Mouse (Mus musculus): ENCODE data around the gene Actg2. TPM values are rescaled to one million over a fixed set of nuclear protein-coding genes. Genes with fewer than 3 reads are reported as not detected.

Gene Actg2
- polyA plus RNA-seq, 1 experiment from 2014 or later: 172 TPM

DNA sequence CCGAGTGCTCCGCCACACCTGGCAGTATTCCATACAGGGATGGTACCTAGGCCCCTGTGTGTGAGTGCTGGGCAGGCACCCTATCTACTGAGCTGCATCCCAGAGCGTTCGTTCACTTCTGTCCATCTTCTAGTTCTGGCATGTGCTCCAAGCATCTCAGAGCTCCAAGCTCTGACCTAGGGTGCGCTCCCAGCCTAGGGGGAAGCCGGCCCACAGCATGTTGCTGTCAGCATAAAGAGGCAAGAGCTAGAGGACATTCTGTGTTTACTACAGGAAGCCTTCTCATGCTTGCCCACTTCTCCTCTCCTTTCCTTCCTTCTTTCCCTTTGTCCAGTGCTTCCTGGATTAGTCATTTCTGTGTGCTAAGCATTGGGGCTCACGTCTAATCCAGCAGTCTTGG, 60.6 kb downstream of the Actg2 start:
- Histone ChIP-seq H3K4me3 (no peak overlapping the region), H3K9ac (no peak overlapping the region), H3K27me3 (no peaks in the 10 kb centered on the region), H3K4me2 (no peak overlapping the region), H3K27ac (no peak overlapping the region), H3K4me1 (no peaks in the 10 kb centered on the region), H3K9me3 (no peaks in the 10 kb centered on the region), H3K36me3 (peaks cover 9% of the 10 kb centered on the region)
- no peak for ATAC-seq (ENCODE audit: borderline replicate concordance, extremely low read depth, low FRiP score, low TSS enrichment)
- 68% methylated on average over 7 of the region's 7 CpGs for WGBS

- H3K27me3 ChIP-seq: no peaks in the 10 kb centered on the region
- no peak overlapping the region for H3K9ac ChIP-seq
- no peaks in the 10 kb centered on the region for H3K9me3 ChIP-seq
- no peaks in the 10 kb centered on the region for H3K4me1 ChIP-seq
- no peak overlapping the region for H3K4me2 ChIP-seq
- no peak overlapping the region for H3K4me3 ChIP-seq
- WGBS: 68% methylated on average over 9 of the region's 9 CpGs
- no peak overlapping the region for H3K27ac ChIP-seq
- no peak for ATAC-seq (ENCODE audit: borderline replicate concordance, extremely low read depth, low FRiP score, low TSS enrichment)
- H3K36me3 ChIP-seq: peaks cover 4% of the 10 kb centered on the region; the same call in 1 of the 2 replicates
Measured at GRCm38 (mm10) chr6:83473240-83473639, 62.8 kb downstream of the Actg2 start.

DNA sequence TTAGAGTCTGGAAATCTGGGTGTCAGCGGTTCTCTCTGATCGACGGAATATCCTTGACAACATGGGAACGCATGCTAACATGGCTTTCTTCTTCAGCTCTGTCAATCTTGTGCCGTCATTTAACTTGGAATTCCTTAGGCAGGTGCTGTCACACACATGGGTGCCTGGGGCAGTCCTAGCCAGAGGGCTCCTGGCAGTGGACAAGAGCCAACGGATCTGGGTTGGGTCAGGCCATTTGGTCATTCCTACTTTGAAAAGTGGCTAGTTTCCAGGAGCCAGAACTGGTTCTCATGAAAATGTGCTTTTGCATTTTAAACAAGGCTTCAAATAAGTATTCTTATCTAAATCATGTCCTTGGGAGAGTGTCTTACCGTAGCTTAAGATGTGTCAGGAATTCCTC, 64.3 kb downstream of the Actg2 start:
- no peak overlapping the region for H3K4me3 ChIP-seq
- no peaks in the 10 kb centered on the region for H3K9me3 ChIP-seq
- no peak for ATAC-seq (ENCODE audit: borderline replicate concordance, extremely low read depth, low FRiP score, low TSS enrichment)
- H3K9ac ChIP-seq: no peak overlapping the region
- 79% methylated on average over 7 of the region's 7 CpGs for WGBS
- H3K4me1 ChIP-seq: no peaks in the 10 kb centered on the region
- no peak overlapping the region for H3K27ac ChIP-seq
- H3K36me3 ChIP-seq: peaks cover 2% of the 10 kb centered on the region; the same call in 1 of the 2 replicates
- H3K4me2 ChIP-seq: no peak overlapping the region
- no peaks in the 10 kb centered on the region for H3K27me3 ChIP-seq

DNA sequence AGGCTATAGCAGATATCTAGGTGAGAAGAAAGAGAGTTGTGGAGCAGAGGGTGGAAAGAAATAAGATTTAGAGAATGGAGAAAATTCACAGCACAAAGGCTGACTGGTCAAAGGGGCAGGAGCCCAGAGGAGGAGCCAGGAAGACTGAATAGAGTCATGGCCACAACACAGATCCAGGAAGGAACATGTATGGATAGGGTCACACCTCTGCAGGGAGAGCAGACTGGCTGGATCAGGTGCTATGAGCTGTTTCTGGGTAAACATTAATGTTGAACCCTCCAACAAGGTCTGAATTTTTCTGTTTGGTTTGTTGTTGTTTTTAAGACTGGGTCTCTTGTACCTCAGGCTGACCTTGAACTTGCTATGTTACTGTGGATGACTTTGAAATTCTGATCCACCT, 72.1 kb downstream of the Actg2 start:
- no peak for ATAC-seq (ENCODE audit: borderline replicate concordance, extremely low read depth, low FRiP score, low TSS enrichment)
- H3K4me3 ChIP-seq: no peak overlapping the region
- H3K4me2 ChIP-seq: no peak overlapping the region
- no peaks in the 10 kb centered on the region for H3K36me3 ChIP-seq
- peaks cover 10% of the 10 kb centered on the region for H3K4me1 ChIP-seq
- no peak overlapping the region for H3K27ac ChIP-seq
- H3K9me3 ChIP-seq: no peaks in the 10 kb centered on the region
- no peaks in the 10 kb centered on the region for H3K27me3 ChIP-seq
- H3K9ac ChIP-seq: no peak overlapping the region

Other genes with a start within 250 kb of the Actg2 start
- 32.5 and 35.0 TPM in 2 replicates for gene Mthfd2, start 210.4 kb downstream of the Actg2 start, polyA plus RNA-seq (2015; fragmentation: Nextera tagmentation; extraction: Ambion mirVana)
- gene Mob1a, start 210.2 kb downstream of the Actg2 start, polyA plus RNA-seq (2015; fragmentation: Nextera tagmentation; extraction: Ambion mirVana): 71.8 and 77.0 TPM in 2 replicates
- gene Bola3, start 187.1 kb downstream of the Actg2 start, polyA plus RNA-seq (2015; fragmentation: Nextera tagmentation; extraction: Ambion mirVana): 125 and 130 TPM in 2 replicates
- 36.1 and 37.1 TPM in 2 replicates for gene Tet3, start 77.2 kb downstream of the Actg2 start, polyA plus RNA-seq (2015; fragmentation: Nextera tagmentation; extraction: Ambion mirVana)
- 78.5 and 80.3 TPM in 2 replicates for gene Dguok, start 29.3 kb downstream of the Actg2 start, polyA plus RNA-seq (2015; fragmentation: Nextera tagmentation; extraction: Ambion mirVana)
- 21.0 and 23.3 TPM in 2 replicates for gene Stambp, start 36.5 kb upstream of the Actg2 start, polyA plus RNA-seq (2015; fragmentation: Nextera tagmentation; extraction: Ambion mirVana)
- not detected in 2 replicates for gene Clec4f, start 119.9 kb upstream of the Actg2 start, polyA plus RNA-seq (2015; fragmentation: Nextera tagmentation; extraction: Ambion mirVana)
- gene Cd207, start 141.6 kb upstream of the Actg2 start, polyA plus RNA-seq (2015; fragmentation: Nextera tagmentation; extraction: Ambion mirVana): not detected in 2 replicates
- gene Vax2, start 175.0 kb upstream of the Actg2 start, polyA plus RNA-seq (2015; fragmentation: Nextera tagmentation; extraction: Ambion mirVana): not detected in 2 replicates
- 0.35 and 0.45 TPM in 2 replicates for gene Atp6v1b1, start 206.7 kb upstream of the Actg2 start, polyA plus RNA-seq (2015; fragmentation: Nextera tagmentation; extraction: Ambion mirVana)
- not detected in 2 replicates for gene Ankrd53, start 226.4 kb upstream of the Actg2 start, polyA plus RNA-seq (2015; fragmentation: Nextera tagmentation; extraction: Ambion mirVana)
- gene Tex261, start 239.5 kb upstream of the Actg2 start, polyA plus RNA-seq (2015; fragmentation: Nextera tagmentation; extraction: Ambion mirVana): 89.1 and 92.7 TPM in 2 replicates

Measured in lung, embryonic 15.5 days (tissue).